Mouse (Mus musculus): ENCODE results near the gene Sirt4.
"Not testable (repeated sequence)": the region's sequence is repeated elsewhere in the genome, so short reads cannot be mapped to it uniquely, and the experiment has no call there.

Gene Sirt4

GRCm38 (mm10) chr5:115514896-115515587 is 30.5 kb upstream of the Sirt4 start:
- DNase-seq, result no peak

GRCm38 (mm10) chr5:115514346-115514745 is 29.8 kb upstream of the Sirt4 start:
- DNase-seq, result no peak

DNA sequence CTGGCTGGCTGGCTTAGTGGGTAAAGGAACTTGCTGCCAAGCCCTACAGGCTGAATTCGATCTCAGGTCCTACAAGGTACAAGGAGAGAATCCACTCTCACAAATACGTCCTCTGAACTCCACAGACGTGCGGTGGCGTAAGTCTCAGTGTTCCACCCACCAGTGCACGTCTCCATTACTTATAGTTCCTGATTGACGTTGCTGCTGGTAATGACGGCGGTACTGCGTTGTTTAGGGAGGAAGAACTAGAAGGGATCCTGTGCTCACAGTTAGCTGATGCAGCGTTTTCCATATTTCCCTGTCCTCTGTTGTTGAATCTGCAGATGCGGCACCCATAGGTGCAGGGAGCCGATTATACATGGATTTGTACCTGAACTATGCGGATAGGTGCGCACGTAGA is 29.2 kb upstream of the Sirt4 start:
- DNase-seq, result no peak

DNA sequence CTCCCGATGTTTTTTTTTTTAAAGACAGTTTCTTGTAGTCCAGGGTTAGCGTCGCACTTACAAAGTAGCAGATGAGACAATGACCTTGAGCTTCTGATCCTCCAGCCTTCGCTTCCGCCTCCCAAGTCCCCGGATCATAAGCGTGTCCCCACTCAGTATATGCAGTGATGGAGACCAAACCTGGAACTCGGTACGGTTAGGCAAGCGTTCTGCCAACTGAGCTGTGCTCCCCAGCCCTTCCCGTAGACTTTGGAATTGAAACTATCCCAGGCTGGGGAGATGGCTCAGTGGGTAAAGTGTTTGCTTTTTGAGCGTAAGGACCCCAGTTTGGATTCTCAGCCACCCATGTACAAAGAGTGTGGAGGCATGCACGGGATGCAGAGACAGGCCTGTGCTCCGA is 28.7 kb upstream of the Sirt4 start:
- DNase-seq, result no peak

DNA sequence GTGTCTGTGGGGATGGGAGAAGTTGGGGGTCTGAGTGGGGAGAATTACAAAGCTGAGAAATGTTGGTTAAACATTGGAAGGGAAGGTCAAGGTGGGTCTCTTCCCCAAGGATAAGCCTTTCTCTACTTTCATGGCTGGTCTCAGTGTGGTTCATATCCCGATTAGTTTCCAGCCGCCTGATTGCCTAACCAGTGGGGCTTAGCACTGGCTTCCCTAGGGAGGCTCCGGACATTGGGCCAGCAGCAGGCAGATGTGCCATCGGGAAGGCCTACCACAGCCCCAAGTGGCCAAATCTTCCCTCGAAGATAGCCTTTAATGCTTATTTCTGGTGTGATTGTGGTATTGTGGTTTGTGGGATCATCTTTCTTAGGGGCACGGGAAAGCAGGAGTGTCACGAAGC is 27.9 kb upstream of the Sirt4 start:
- DNase-seq, result no peak

- DNase-seq, result no peak
These were observed 25.5 kb upstream of the Sirt4 start for GRCm38 (mm10) chr5:115509790-115510689.

DNA sequence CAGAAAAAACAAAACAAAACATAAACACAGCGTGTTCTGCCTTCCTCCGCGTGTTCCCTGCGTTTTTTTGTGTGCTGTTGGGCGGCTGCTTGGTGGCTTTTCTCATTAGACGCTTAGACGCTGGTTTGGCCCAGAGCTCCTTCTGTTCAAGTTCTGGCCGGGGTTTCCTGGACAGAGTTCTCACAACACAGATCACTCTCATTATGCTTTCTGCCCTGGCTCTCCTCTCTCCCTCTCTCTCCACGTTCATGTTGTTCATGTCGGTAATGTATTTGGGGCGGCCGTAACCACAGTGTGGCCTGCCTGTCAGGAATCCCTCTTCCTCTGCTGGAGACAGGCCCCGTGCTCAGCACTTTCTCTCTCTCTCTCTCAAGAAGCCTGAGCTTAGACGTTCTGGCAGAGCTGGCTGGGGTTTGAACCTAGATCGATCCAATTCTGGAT is 24.8 kb upstream of the Sirt4 start:
- DNase-seq, result no peak

DNA sequence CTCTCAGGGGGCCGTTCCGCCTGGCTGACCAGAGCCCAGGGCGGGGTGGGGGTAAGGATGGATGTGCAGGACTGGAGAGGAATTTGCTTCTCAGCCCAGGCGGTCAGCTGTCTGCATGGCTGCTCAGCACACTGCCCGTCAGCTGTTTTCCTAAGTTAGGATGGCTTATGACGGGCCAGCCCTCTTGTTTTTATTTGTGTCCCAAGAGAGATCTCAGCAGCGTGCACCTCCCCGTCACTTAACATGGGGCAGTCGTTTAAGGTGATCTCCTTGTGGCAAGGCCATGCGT is 24.3 kb upstream of the Sirt4 start:
- DNase-seq, result no peak

DNA sequence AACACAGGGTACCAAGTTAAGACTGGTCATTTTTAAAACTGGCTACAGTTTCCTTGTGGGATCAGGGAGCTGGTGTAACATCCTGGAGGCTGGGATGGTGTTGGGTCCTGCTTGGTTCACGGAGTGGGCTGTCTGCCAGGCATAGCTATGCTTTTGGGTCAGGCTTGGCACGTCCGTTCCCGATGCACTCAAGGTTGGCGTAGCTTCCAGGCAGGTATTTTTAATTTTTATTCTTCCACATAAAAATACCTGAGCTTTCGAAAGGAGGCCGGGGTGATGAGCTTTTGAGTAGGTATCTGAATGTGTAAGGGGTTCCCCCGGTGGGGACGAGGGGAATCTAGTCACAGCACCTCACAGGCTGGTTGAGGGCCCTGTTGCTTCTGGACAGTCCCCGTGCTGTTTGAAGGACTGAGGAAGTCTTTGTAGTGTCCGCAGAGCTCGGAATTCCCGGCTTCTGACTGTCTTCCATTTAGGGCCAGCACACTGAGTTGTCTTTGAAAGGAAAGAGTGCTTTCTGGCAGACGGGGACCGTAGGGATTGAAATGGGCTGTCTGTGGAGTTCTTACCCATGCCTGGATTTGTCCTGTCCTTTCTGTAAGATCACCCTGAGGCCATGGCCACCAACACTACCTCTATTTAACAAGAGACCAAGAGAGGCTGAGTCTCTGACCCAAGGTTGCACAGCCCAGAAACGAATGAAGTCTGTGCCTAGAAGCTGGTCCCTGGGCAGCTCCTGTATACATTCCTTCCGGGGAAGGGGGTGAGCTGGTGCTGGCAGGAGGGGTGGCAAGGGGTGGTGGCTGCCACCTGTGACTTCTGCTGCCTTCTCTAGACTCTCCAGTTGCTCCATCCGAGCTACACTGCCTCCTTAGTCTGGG is 23.7 kb upstream of the Sirt4 start:
- DNase-seq, result no peak

- no peak for DNase-seq
These were observed 22.9 kb upstream of the Sirt4 start for GRCm38 (mm10) chr5:115507267-115507980.

- peak; percentile 84 to 87 for DNase-seq
These were observed 22.1 kb upstream of the Sirt4 start, which contains the start of gene Pxn for GRCm38 (mm10) chr5:115506454-115507201. Gene Pxn, plus strand, starts transcription at chr5:115506676.

DNA sequence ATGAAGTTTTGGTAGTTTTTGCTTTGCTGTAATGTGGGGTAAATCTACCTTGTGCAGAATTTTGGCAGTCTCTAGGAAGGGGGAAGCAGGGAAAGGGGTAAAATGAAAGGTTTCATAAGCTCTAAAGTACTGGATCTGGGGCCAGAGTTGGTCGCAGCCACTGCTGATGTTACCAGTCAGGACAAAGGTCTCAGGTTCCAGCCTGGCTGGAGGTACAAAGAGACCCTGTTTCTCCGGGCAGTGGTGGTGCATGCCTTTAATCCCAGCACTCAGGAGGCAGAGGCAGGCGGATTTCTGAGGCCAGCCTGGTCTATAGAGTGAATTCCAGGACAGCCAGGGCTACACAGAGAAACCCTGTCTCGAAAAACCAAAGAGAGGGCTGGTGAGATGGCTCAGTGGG is 21.1 kb upstream of the Sirt4 start:
- not testable (repeated sequence) for DNase-seq

GRCm38 (mm10) chr5:115503035-115503434 is 18.5 kb upstream of the Sirt4 start:
- no peak for DNase-seq

DNA sequence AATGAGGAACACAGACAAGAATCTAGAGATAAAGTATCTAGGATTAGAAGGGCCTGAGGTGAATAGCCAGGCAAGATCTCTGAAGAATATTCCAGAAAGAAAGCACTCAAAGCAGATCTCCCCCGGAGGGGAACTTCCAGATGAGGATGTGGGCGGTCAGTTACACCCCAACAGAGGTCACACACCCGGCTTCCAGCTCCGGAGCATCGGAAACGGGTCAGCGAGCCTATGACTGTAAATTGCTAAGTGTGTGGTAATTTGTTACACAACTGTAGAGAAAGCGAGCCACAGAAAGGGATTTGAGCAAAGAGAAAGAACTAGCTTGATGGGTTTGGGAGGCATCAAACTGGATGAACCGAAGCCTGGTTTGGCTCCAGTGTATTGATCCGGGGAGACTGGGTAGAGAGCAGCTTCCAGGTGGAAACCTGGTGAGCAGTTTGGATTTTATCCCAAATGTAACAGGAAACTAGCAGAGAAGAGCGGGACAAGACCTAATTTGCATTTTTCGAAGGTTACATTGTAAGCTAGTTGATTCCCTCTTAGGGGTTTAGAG is 15.9 kb upstream of the Sirt4 start:
- DNase-seq, result no peak

- no peak for DNase-seq
These were observed 14.0 kb upstream of the Sirt4 start for GRCm38 (mm10) chr5:115498307-115499240.

DNA sequence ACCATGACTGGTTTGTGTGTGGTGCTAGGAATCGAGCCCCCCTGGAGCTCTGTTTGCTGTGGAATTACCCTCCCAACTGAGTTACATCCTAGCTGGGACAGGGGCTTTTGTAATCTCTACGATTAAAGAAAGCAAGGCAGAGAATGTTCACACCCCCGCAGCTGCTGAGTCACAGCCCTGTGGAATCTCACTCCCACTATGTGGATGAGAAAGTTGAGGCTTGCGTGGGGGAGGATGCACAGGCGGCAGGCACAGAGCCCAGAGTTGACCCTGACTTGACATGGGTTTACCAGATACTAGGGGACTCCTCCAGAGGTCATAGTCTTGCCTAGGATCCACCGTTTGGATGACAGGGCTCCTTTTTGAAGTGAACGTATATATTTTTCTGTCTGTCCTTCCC is 12.5 kb upstream of the Sirt4 start:
- no peak for DNase-seq

DNA sequence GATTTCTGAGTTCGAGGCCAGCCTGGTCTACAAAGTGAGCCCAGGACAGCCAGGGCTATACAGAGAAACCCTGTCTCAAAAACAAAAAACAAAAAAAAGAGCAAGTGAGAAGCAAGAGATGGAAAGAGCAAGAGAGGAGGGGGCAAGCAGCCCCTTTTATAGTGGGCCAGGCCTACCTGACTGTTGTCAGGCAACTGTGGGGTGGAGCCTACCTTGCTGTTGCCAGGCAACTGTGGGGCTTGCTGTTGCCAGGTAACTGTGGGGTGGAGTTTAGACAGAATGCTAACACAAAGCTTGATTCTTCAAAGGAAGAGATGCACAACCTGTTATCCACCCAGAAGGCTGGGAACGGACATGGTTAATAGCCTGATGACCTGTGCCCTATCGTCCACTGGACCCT is 11.1 kb upstream of the Sirt4 start:
- not testable (repeated sequence) for DNase-seq

- DNase-seq, result no peak
These were observed 8.9 kb upstream of the Sirt4 start for GRCm38 (mm10) chr5:115493441-115493840.

DNA sequence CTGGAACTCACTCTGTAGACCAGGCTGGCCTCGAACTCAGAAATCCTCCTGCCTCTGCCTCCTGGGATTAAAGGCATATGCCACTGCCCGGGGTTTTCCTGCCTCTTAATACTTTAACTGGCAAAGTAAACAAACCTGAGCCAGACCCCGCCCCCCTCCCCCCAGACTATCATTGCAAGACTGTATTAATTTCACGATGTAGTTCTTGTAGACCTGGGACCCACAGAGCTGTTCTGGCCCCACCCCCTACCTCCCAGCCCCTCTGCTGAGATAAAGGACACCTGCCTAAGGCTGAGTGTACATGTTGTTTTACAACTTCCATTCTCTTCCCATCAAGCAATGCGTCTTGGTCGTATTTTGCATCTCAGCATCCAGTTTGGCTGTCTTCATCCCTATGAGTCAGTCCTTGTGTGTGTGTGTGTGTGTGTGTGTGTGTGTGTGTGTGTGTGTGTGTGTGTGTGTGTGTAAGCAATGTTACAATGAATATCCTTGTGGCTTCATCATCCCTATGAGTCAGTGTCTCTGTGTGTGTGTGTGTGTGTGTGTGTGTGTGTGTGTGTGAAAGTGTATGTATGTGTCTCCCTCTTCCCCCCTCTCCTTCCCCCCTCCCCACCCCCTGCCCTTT is 8.3 kb upstream of the Sirt4 start:
- DNase-seq, result no peak
